Mouse (Mus musculus): ENCODE results near the gene Pbxip1.

Pbxip1 gene

DNA sequence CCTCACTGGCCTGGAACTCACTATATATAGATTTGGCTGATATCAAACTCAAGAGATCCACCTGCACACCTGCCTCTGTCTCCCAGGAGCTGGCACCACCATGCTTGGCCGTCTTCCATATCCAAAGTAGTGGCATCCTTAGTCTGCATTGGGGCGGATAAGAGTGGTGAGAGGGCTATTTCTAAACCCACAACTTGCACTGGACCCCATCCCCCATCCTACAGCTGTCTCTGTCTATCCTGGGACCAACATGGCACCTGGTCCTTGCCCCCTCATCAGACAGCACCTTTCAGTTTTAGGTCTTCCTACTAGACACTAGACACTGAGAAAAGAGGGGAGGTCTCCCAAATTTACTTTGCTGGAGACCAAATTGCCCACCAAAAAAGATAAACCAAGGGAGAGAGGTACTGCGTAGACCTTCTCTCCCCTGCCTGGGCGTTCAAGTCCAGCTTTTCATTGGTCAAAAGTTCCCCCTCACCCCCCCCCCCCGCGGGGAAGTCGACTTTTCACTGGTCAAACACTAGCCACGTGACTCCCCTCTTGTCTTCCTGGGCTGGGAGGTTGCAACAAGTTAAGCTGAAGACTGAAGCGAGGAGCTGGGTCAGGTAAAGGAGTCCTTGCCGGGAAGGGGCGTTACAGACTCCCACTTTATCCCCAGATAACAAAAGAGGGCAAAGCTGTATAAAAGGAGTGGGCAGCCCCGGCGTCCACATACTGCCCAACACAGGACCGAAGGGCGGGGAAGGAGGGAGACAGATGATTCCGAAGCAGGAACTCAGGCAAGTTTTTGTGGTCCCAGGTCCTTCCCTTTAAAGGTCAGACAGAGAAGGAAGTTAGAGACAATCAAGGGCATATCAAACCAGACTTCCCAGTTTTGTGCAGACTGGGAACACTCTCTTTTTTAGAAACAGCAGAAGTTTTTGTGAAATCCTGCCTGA is at the start of gene Pbxip1:
Pbxip1 (plus strand) TSS at position 531 of the 938 bp plus-strand sequence.
- DNase-seq (ENCODE audit: low spot score), result peak; percentile 66

GRCm38 (mm10) chr3:89387632-89388031 is 48.9 kb upstream of the Pbxip1 start:
- DNase-seq (ENCODE audit: low spot score), result no peak

GRCm38 (mm10) chr3:89388134-89388881 is 48.2 kb upstream of the Pbxip1 start:
- DNase-seq (ENCODE audit: low spot score), result peak; percentile 55

DNA sequence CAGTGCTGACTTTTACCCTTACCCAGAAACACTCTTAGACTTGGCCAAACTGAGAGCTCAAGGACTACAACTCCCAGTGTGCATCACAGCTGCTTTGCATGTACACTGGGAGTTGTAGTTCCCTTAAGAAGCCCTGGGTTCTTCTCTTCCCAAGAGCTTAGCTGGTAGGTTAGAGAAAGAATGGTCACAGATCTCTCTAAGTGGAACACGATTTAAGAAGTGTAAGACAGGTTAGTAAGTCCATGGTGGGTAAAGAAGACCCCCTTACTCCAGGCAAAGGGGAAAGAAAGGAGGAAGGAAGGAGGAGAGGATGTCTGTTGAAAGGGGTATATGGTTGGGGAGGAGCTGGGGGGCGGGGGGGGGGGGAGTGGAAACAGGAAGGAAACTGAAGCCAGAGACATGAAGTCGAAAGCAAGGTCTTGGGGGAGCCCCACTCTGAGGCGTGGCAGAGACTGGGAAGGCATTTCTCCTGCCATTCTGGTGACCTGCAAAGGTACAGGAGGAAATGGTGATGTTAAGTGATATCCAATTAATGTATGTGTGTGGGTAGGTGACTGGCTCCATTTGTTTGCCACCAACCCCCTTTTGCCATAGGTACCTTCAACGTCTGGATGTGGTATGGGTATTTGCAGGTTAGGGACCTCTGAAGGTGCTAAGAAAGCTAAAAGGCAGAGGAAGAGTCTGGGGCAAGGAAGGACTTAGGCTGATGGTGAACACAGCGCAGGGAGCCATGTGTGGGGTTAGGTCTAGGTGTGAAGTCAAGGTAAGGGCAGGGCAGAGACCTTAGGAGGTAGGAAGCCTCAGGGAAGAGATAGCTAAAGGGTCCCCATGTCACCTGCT is 47.4 kb upstream of the Pbxip1 start:
- no peak for DNase-seq (ENCODE audit: low spot score)

- DNase-seq (ENCODE audit: low spot score), result peak; percentile 50
These were observed 46.4 kb upstream of the Pbxip1 start for GRCm38 (mm10) chr3:89390111-89390515.

GRCm38 (mm10) chr3:89390699-89391662 is 45.5 kb upstream of the Pbxip1 start:
- DNase-seq (ENCODE audit: low spot score), result no peak

- peak; percentile 73 for DNase-seq (ENCODE audit: low spot score)
These were observed 44.6 kb upstream of the Pbxip1 start for GRCm38 (mm10) chr3:89391663-89392511.

DNA sequence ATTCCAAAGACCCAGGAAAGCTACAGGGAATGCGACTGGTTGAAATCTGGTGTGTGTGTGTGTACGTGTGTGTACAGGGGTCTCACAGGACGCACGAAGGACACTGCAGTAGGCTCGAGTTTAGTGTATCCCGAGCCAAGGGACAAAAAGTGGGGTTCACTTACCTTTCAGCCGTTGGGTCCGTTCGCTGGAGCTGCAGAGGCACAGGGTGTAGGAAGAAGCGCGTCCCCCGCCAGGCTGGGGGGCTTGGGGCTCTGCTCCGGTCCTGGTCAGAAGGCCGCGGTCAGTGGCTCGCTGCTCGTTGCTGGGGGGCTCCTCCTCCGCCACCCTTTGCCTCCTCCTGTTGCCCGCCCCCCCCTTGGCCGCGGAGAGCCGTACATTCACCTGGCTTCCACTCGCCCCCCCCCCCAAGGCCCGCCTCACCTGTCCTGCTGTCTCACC is 43.6 kb upstream of the Pbxip1 start:
- DNase-seq (ENCODE audit: low spot score), result peak; percentile 57

DNA sequence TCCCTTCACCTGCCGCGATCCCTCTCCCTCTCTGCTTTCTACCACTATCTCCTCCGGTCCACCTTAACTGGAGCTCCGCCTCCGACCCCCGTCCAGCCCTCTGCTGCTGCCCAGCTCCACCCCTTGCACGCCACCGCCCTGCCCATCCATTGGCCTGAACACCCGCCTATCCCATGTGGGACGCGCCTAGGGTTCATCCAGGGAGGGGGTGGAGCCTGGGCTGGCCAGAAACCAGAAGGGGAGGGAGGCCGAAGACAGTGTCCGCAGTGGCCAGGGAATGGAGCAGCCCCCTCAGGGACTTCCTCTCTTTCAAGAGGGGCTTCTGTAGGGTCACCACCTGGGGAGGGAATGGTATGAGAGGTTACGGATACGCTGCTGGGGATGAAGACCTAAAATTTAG is 42.9 kb upstream of the Pbxip1 start:
- DNase-seq (ENCODE audit: low spot score), result peak; percentile 99

DNA sequence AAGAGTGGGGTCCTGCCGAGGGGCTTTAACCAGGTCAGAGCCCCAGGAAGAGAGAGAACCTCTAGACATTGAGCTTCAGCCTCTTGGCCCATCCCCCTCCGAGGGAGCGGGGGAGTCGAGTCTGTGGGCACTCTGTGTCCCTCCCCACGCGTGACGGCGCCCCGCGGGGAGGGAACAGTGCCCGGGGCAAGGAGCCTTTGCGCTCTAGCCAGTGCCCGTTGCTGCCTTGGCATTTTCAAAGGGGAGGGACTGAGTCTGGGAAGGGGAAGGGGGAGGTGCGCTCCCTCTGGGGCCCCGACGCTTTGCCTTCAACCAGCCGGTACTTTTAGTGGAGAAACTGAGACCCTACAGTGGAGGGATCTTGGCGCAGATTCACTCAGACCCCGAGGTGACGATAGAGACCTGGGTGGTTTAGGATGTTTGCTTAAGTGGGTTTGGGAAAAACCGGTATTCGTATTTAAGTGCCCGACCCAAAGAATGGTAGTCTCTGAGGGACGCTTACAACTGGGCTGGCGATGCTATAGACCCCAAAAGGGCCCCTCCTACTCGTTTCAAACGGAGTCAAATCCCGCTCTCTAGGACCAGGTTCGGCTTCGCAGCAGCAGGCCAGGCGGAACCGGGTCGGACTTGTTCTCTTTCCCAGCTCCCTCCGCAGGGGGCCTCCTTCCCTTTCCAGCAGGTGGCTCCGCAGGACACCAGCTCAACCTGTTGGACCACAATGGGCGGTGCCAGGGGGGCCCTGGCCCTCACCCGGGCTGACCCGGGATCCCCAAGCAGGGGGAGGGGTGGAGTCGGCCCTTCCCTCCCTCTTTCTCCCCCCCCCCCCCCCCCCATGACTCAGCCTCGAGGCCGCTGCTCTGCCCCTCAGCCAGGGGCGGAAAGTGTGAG is 42.3 kb upstream of the Pbxip1 start, which contains the start of gene Zbtb7b:
Zbtb7b (minus strand) TSS at position 771 of the 888 bp plus-strand sequence.
- peak; percentile 93 for DNase-seq (ENCODE audit: low spot score)

DNA sequence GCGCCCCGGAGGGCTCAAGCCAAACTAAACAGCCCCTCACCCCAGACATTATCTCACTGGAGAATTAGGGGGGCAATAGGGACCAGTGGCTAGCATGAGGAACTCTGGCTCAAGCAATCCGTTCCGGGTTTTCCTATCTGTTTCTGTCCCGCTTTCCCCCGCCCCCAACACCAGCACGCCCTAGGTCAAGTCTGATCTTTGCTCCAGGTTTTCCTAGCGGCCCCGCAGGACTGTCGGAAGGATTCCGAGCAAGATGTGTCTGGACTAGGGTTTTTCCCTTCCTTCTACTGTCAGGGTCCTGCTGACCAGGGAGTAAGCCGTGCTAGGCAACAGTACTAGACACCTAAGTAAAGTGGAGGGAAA is 41.6 kb upstream of the Pbxip1 start:
- DNase-seq (ENCODE audit: low spot score), result peak; percentile 83

DNA sequence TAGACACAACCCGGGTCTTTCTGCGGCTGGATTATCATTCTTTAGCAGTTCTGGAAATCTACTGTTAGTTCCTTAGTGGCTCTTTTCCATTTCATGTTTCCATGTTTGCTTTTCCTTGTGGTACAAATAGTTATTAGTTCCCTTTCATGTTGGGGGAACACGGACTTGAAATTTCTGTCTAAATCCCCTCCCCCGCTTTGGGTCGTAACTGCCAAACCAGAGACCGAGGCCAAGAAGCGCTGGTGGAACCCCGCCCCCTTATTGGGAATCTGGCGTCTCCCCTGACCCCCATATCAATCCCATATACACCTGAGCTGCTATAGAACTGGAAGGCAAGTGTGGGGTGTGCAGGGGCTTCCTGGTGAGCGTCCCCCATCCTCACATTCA is 41.1 kb upstream of the Pbxip1 start:
- no peak for DNase-seq (ENCODE audit: low spot score)

- peak; percentile 71 for DNase-seq (ENCODE audit: low spot score)
These were observed 40.5 kb upstream of the Pbxip1 start for GRCm38 (mm10) chr3:89395806-89396653.

DNA sequence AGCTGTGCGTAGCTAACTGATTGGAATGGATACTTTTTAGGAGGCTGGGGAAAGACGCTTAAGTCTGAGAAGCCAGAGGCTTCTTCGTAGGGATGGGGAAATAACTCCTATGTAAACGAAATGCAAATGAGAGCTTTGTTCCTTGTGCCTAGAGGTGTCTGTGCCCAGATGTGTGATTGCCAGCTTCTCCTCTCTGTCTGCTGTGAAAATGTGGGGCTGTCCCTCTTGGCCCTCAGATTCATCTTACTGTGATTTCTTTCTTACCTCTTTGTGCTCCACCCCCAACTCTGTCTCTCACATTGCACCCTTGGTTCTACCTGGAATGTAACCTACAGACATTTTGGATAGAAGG is 39.9 kb upstream of the Pbxip1 start:
- DNase-seq (ENCODE audit: low spot score), result no peak

DNA sequence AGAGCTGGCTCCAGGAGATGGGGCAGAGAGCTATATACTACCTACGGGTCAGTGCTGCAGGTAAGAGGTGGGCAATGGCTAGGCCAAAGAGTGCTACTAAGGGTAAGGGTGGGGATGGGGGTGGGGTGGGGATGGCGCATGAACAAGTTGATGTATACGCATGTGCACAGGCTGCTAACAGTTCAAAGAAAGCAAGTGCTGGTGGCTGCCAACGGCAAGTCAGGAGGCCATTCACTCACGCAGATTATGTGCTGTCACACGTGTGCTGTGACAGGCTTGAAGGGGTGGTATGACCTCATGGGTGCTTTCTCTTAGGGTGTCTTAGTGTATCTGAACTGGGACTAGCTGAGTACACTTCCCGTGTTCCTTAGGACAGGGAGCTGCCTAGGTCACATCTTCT is 35.2 kb upstream of the Pbxip1 start:
- no peak for DNase-seq (ENCODE audit: low spot score)

- DNase-seq (ENCODE audit: low spot score), result no peak
These were observed 33.8 kb upstream of the Pbxip1 start, which contains the start of gene Lenep for GRCm38 (mm10) chr3:89402693-89403092. Gene Lenep, minus strand, starts transcription at chr3:89402793.

- DNase-seq (ENCODE audit: low spot score), result no peak
These were observed 29.6 kb upstream of the Pbxip1 start for GRCm38 (mm10) chr3:89406887-89407286.

- no peak for DNase-seq (ENCODE audit: low spot score)
These were observed 28.1 kb upstream of the Pbxip1 start for GRCm38 (mm10) chr3:89408448-89408847.
